Mouse (Mus musculus): ENCODE data around the gene Olfr801. TPM values are rescaled to one million over a fixed set of nuclear protein-coding genes. Genes with fewer than 3 reads are reported as not detected.

Olfr801 gene
- total RNA-seq (2023) = not detected in 4 replicates

GRCm38 (mm10) chr10:129673765-129674164 lies at the start of gene Olfr801:
Gene Olfr801, minus strand, starts transcription at chr10:129673865.

GRCm38 (mm10) chr10:129702910-129703309 lies 29.2 kb upstream of the Olfr801 start, which contains the start of gene Olfr804:
Gene Olfr804, plus strand, starts transcription at chr10:129703210.

GRCm38 (mm10) chr10:129694186-129694585 lies 20.5 kb upstream of the Olfr801 start, which contains the start of gene Olfr803:
Gene Olfr803, minus strand, starts transcription at chr10:129694286.

GRCm38 (mm10) chr10:129688069-129688468 lies 14.4 kb upstream of the Olfr801 start, which contains the start of gene Olfr802:
Gene Olfr802, minus strand, starts transcription at chr10:129688169.

DNA sequence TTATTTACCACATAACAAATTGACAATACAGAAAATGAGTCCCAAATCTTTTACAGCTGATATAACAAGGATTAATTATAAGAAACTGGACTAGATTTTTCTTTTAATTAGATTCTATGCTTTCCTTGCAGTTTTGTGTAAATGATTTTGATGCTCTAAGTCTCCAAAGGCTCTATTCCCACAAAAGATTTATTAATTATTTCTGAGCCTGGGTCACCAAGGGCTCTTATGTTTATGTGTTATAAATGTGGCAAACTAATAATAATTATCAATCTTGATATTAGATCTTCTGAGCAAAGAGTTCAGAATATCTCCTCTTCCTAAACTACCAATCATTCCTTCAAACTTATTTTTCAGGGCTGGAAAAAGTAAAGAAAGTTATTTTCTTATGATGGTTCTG lies 16.3 kb downstream of the Olfr801 start, which contains the start of gene Olfr800:
Gene Olfr800, plus strand, starts transcription at position 301 of the 400 bp plus-strand sequence.

GRCm38 (mm10) chr10:129637184-129637583 lies 36.5 kb downstream of the Olfr801 start, which contains the start of gene Olfr799:
Gene Olfr799, plus strand, starts transcription at chr10:129637484.

GRCm38 (mm10) chr10:129627834-129628233 lies 45.8 kb downstream of the Olfr801 start, which contains the start of gene Olfr798:
Gene Olfr798, minus strand, starts transcription at chr10:129627934.

Other genes starting within 250 kb of the Olfr801 start
- not detected in 4 replicates for gene Olfr786, start 246.6 kb downstream of the Olfr801 start, total RNA-seq (2023)
- gene Olfr787, start 212.0 kb downstream of the Olfr801 start, total RNA-seq (2023) = not detected in 4 replicates
- gene Olfr788, start 202.9 kb downstream of the Olfr801 start, total RNA-seq (2023) = not detected in 4 replicates
- 0.12 TPM in 1 of 4 replicates, not detected in the others for gene Olfr789, start 189.1 kb downstream of the Olfr801 start, total RNA-seq (2023)
- gene Olfr790, start 175.4 kb downstream of the Olfr801 start, total RNA-seq (2023) = not detected in 4 replicates
- not detected in 4 replicates for gene Olfr791, start 152.1 kb downstream of the Olfr801 start, total RNA-seq (2023)
- not detected in 4 replicates for gene Olfr792, start 134.7 kb downstream of the Olfr801 start, total RNA-seq (2023)
- gene Olfr794, start 106.2 kb downstream of the Olfr801 start, total RNA-seq (2023) = not detected in 4 replicates
- gene Olfr796, start 61.3 kb downstream of the Olfr801 start, total RNA-seq (2023) = not detected in 4 replicates
- gene Olfr798, start 45.9 kb downstream of the Olfr801 start, total RNA-seq (2023) = not detected in 4 replicates
- gene Olfr799, start 36.4 kb downstream of the Olfr801 start, total RNA-seq (2023) = not detected in 4 replicates
- not detected in 4 replicates for gene Olfr800, start 16.2 kb downstream of the Olfr801 start, total RNA-seq (2023)
- not detected in 4 replicates for gene Olfr802, start 14.3 kb upstream of the Olfr801 start, total RNA-seq (2023)
- not detected in 4 replicates for gene Olfr803, start 20.4 kb upstream of the Olfr801 start, total RNA-seq (2023)
- gene Olfr804, start 29.3 kb upstream of the Olfr801 start, total RNA-seq (2023) = not detected in 4 replicates
- gene Olfr805, start 55.5 kb upstream of the Olfr801 start, total RNA-seq (2023) = not detected in 4 replicates
- not detected in 4 replicates for gene Olfr806, start 68.1 kb upstream of the Olfr801 start, total RNA-seq (2023)
- not detected in 4 replicates for gene Olfr807, start 83.9 kb upstream of the Olfr801 start, total RNA-seq (2023)
- not detected in 4 replicates for gene Olfr808, start 91.6 kb upstream of the Olfr801 start, total RNA-seq (2023)
- gene Olfr809, start 100.8 kb upstream of the Olfr801 start, total RNA-seq (2023) = not detected in 4 replicates
- not detected in 4 replicates for gene Olfr810, start 121.1 kb upstream of the Olfr801 start, total RNA-seq (2023)
- gene Olfr811, start 130.5 kb upstream of the Olfr801 start, total RNA-seq (2023) = not detected in 4 replicates
- not detected in 4 replicates for gene Olfr812, start 172.2 kb upstream of the Olfr801 start, total RNA-seq (2023)
- gene Olfr813, start 181.5 kb upstream of the Olfr801 start, total RNA-seq (2023) = not detected in 4 replicates
- gene Olfr814, start 206.0 kb upstream of the Olfr801 start, total RNA-seq (2023) = not detected in 4 replicates
- gene Olfr815, start 232.0 kb upstream of the Olfr801 start, total RNA-seq (2023) = not detected in 4 replicates
- gene Olfr816, start 241.7 kb upstream of the Olfr801 start, total RNA-seq (2023) = not detected in 4 replicates

All from B cell, adult 62 days (primary cell).